Mouse (Mus musculus) retina, postnatal 1 day (tissue): ENCODE results near the gene H2-Q10.
"Not testable (repeated sequence)": the region's sequence is repeated elsewhere in the genome, so short reads cannot be mapped to it uniquely, and the experiment has no call there.

Source experiments
- DNase-seq: peaks from one replicate; pipeline ENCODE4 v3.0.0-alpha.2; 2012

H2-Q10 gene

GRCm38 (mm10) chr17:35460513-35461341 is 9.2 kb upstream of the H2-Q10 start:
- not testable (repeated sequence) for DNase-seq

GRCm38 (mm10) chr17:35465651-35466050 is 4.2 kb upstream of the H2-Q10 start:
- peak; percentile 71 for DNase-seq

DNA sequence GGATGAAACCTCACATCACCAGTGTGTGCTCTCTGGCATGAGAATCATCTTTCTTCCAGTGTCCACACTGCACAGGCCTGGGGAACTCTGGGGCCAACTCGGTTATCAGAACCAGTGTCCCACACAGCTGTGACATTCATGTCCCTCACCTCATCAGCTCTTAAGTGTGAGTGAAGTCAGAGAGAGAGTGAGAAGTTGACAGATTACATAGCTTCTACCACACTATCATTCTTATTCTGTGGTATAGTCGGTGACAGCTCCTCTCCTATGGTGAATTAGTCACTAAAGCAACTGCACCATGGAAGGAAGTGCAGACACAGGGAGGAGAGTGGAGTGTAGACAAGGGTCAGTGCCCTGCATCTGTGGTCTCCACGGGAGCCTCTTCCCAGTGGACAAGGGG is 953 bp upstream of the H2-Q10 start:
- DNase-seq: not testable (repeated sequence)

GRCm38 (mm10) chr17:35484066-35484465 is 14.2 kb downstream of the H2-Q10 start:
- DNase-seq: peak; percentile 65

DNA sequence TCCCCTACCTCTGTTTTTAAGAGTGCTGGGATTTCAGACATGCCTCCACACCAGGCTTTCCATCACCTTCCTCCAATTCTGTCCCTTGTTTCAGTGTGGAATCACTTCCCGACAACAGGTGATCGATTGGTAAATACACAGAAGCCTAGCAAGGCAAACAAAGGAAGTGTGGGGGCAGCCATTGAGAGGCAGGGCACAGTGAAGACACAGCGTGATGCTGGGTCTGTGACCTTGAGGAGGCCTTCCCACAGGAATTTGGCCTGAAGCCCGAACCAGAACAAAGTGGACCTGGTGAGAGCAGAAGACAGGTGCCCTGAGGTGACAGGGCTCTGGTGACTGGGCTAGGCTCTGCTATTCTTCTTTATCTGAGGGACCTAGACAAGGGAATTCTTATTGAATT is 15.8 kb downstream of the H2-Q10 start:
- DNase-seq: no peak

GRCm38 (mm10) chr17:35486726-35487125 is 16.8 kb downstream of the H2-Q10 start:
- DNase-seq: no peak

DNA sequence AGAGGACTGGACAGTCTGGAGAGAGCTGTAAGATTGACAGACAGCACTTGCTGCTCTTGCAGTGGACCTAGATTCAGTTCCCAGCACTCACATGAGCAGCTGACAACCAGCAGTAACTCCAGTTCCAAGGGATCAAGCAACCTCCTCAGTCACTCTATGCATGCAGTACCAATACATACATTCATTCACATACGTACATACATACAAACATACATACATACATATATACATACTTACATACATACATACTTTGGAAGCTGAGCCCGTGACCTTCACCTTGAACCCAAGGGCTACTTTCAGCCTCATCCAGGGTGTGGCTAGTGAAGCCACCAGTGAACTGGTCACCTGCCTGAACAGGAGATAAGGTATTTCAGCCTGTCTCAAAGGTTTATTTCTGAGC is 18.2 kb downstream of the H2-Q10 start:
- no peak for DNase-seq

GRCm38 (mm10) chr17:35490320-35490719 is 20.4 kb downstream of the H2-Q10 start:
- no peak for DNase-seq

- DNase-seq: no peak
These were observed 27.2 kb downstream of the H2-Q10 start for GRCm38 (mm10) chr17:35497124-35497523.

- DNase-seq: no peak
These were observed 32.3 kb downstream of the H2-Q10 start for GRCm38 (mm10) chr17:35502226-35502625.

DNA sequence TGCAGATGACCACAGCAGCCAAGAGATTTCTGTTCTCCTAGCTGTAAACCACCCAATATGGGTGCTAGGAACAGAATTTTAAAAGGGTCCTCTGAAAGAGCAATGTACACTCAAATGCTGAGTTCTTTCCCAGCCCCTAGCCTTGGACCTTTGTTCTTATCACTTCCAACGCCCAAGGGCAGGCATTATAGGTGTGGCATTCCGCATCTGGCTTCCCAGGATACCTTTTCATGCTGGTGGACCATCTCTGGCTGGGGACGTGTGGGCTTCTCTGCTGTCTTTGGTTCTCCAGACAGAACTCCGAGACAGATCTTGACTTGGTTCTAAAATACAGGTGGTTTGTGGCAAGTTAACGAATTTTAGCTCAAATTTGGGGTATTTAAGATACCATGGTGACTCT is 32.9 kb downstream of the H2-Q10 start:
- DNase-seq: no peak

GRCm38 (mm10) chr17:35503849-35504248 is 34.0 kb downstream of the H2-Q10 start:
- DNase-seq: no peak

DNA sequence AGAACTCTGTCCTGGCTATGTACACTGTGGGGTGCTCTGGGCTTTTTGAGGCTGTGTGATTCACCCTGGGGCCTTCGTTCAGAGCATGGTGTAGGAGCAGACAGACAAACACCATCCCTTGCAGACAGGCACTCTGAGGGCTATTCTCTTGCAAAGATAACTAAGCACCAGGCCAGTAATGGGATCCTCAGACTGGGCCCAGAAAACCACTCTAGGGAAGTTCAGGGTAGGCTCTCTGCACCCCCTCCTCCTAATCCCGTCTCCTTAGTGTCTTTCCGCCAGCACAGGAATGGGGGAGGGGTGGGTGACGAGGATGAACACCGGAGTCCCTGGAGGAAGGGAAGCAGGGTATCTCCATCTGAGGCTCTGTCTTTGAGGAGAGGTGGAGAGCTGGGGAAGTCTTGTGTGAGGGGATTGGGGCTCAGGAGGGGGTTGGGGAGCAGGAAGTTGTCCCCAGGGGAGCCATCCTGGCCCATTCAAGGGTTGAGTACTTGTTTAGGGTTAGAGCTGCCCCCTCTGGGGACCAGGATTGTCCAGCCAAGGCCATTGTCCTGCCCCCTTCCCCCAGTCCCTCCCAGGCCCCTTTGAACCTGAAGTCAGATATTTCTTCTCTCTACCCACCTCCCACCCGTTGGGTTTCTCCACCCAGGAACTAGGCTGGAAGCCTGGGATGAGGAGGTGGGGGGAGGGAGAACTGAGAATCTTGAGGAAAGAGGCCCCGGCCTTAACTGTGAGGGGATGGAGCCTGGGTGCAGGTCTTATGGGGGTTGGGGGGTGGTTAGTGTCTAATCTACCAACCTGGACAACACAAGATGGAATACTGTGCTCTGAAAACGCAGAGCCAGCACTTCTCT is 35.0 kb downstream of the H2-Q10 start:
- no peak for DNase-seq

- no peak for DNase-seq
These were observed 35.9 kb downstream of the H2-Q10 start, which contains the start of gene Pou5f1 for GRCm38 (mm10) chr17:35505776-35506175. TSS of gene Pou5f1 (plus strand) at chr17:35506018.

DNA sequence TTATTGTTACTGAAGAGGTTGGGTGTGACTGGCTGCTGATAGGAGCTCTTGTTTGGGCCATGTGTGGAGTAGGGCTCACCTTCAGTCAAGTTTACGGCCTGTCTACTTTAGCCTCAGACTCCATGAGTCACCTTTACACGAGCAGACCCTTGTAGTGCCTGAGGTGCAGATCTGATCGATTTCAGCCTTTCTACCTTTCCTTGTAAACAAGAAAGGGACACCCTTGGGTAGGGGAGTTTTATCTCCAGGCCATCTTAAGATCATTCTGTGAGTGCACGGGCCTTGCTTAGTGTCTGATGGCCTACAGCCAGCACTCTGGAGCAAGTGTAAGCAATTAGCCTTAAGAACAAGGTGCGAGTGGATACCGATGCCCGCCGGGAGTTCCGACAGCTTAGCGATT is 37.0 kb downstream of the H2-Q10 start:
- peak; percentile 34 for DNase-seq

DNA sequence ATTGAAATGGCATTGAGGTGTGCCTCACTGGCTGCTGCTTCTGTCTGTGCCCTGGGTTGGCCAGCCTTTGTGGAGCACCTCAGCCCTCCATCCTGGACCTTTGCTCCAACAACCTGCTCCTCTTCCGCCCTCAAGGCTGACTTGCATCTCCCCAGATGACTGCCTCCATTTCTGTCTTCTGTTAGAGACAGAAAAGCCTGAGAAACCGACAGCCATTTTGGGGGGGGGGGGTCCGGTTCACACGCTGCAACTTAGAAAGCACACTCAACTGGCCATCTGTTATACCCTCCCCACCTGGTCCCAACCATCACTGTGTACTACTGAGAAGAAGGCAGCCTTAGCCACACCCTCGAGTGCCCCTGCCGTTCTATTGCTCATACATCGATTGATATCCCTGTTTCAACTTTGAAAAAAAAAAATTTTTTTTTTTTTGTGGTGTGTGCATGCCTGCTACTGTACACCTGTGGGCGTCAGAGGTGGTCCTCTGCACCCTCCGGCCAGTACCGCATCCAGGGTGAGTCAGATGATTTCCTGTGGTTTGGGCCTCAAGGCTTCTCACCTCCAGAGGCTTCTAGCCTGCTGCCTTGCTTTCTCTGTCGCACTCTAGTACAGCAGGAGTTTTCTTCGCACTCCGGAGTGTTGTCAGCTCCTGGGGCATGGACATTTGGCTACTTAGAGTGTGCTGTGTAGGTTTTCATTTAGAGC is 37.8 kb downstream of the H2-Q10 start:
- no peak for DNase-seq

DNA sequence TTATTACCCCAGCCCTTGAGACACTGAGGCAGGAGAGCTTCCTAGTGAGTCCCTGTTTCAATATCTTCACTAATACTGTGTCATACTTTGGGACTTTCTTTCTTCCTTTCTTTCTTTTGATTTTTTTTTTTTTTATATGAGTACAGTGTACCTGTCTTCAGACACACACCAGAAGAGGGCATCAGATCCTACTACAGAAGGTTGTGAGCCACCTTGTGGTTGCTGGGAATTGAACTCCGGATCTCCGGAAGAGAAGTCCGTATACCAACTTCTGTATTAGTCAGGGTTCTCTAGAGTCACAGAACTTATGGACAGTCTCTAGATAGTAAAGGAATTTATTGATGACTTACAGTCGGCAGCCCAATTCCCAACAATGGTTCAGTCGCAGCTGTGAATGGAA is 38.4 kb downstream of the H2-Q10 start:
- not testable (repeated sequence) for DNase-seq

GRCm38 (mm10) chr17:35509284-35509683 is 39.4 kb downstream of the H2-Q10 start:
- peak; percentile 76 for DNase-seq

DNA sequence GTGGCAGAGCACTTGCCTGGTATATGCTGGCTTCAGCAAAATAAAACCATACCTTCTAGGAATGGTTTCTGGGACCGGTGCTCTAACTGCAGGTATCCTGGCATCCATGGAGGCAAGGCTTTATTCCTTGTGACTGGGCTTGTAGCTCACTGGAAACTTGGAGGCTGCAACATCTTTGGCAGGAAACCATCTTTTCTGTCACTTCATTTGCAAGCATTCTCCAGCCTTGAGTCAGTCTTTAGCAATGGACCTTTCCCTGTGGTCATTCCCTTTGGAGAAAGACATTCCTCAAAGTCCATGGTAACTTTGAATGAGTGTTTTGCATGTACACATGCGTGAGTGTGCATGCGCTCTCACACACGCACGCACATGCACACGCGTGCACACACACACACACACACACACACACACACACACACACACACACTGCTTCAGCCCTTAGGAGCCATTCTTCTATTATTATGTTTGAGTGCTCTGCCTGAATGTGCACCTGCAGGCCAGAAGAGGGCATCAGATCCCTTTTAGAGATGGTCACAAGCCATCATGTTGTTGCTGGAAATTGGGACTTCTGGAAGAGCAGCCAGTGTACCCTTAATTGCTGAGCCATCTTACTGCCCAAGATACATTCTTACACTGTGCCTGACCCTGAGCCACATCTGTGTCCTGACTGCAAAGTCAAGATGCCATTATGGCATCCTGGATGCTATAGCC is 43.2 kb downstream of the H2-Q10 start:
- DNase-seq: peak; percentile 52

DNA sequence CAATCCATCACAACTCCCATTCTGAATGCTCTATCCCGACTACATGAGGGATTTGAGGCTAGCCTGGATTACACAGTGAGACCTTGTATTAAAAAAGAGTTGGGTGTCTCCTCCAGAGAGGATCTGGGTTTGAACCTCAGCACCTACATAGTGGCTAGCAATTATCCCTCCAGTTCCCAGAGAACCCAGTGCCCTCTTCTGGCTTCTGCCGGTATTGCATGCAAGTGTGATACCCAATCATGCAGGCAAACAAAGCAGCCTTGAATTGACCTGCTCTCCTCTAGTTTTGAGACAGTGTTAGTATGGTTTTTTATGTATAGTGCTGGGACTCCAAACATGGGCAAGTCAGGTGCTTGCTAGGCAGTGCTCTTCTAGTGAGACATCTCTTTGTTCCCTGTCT is 44.0 kb downstream of the H2-Q10 start:
- DNase-seq: peak; percentile 83

DNA sequence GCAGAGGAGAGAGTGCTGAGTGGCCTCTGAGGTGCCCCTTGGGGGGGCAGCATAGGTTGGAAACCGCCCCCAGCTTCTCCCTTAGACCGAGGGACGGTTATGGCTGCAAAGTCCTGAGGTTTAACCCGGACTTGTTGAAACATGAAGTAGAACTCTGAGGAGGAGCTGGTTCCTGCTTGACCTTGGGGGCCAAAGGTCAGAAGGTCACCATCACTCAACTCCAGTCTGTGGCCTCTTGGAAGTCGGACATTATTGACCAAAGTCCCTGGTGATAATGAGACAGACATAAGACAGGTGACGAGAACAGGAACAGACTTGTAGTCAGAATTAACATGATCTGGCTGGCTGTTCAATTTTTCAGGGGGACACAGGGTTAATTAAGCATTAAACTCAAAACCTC is 44.9 kb downstream of the H2-Q10 start:
- DNase-seq: no peak

DNA sequence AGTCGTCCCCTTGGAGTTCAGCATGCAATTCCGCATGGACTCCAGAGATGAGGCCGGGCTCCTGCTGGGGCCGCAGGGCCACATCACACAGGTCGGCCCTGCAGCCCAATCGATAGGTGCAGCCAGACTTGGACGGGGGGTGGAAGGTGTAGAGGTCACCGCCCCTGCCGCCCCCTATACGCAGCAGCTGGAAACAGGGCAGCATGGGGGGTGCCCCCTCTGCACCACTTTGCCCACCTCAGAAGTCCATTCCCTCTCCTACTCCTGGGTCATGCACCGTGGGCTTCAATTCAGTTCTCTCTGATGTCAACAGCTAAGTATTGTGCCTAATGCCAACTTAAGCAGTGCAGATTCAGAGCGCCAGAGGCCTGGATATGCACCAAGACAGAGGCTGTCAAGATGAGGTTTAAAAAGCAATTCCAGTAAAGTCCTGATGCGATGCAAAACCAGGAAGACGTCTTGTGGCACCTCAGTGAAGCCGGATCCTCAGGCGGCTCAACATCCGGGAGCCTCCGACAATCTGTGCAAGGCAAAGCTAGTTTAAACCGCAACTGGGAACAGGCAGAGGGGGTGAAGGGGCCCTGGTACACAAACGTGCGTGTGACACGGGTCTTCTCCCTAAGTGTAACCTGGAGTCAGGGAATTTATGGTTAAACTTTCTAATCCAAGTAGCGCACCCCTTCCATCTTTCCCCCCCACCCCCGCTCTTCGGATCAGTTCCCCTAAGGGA is 46.2 kb downstream of the H2-Q10 start:
- DNase-seq: peak; percentile 60
